Comparison of ENCODE assay signal across 8 mouse cellular contexts in the genomic region with DNA sequence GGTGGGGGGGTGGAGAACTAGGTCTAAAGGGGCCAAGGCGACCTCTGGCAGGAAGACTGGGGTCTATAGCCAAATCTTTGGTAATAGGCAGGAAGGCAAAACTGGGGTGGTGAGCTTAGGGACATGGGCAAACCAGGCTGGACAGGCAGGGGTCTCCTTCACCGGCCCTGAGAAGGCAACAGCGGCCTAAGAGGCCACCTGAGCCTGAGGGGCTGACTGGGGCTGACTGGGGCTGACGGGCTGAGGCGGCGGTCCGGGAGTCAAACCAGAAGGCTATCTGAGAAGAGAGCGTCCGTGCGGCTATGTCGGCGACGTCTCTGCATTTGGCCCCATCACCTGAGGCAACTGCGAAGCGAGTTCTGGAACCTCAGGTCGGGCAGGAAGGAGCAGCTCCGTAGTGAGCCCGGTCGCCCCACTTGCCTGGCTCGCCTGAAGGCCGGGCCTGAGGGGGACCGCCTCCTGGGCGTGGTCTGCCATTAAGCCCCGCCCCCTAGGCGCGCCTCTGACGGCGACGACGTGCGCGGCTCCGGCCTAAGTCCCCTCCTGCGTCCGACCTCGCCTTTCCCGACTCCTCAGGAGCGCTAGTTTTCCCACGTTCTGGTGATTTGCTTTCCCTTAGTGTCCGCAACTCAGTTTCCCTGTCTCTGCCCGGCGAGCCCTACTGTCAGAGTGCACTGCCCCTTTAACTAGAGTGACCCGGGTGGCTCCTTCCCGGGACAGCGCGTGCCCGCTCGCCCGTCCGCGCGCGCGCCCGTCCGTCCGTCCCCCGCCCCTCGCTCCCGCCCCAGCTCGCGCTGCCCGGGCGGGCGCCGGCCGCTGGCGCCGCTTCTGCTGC. TPM values are rescaled to one million over a fixed set of nuclear protein-coding genes. Genes with fewer than 3 reads are reported as not detected.
DNase-seq lines count a peak whose midpoint lies in the region; ATAC-seq lines count a peak whose summit lies in the region.

A gene (minus strand): TSS at position 434 of the 835 bp plus-strand sequence.
A gene (plus strand): TSS at position 827 of the 835 bp plus-strand sequence.

- no peaks in the 10 kb centered on the region for H3K27me3 ChIP-seq in heart, embryonic 11.5 days (ENCODE audit: control insufficient read depth, insufficient read depth, low read length)
- H3K27me3 ChIP-seq in kidney, embryonic 16.5 days (ENCODE audit: insufficient read depth, low read length) = no peaks in the 10 kb centered on the region
- peaks cover 8% of the 10 kb centered on the region; the same call in 1 of the 2 replicates for H3K27me3 ChIP-seq in liver, embryonic 11.5 days (replicated peaks; ENCODE audit: control insufficient read depth, insufficient read depth, low read length)
- H3K27me3 ChIP-seq in stomach, embryonic 14.5 days (ENCODE audit: control insufficient read depth, insufficient read depth, low read length) = no peaks in the 10 kb centered on the region

- DNase-seq in B cell, adult 2 months = peak; percentile 97 to 98
- peak; percentile 97 for DNase-seq in brain, adult 2 months (ENCODE audit: low read depth, low spot score)
- DNase-seq in liver, embryonic 11.5 days (ENCODE audit: low spot score) = peak; percentile 96
- DNase-seq in naive thymus-derived CD4-positive, alpha-beta T cell, adult 2 months (ENCODE audit: low read depth) = peak; percentile 97

- H3K4me3 ChIP-seq in heart, embryonic 11.5 days (ENCODE audit: low read depth, low read length) = peak within 1 kb of the TSS; percentile 92
- H3K4me3 ChIP-seq in kidney, embryonic 16.5 days (ENCODE audit: low read length) = peak within 1 kb of the TSS; percentile 96
- H3K4me3 ChIP-seq in liver, embryonic 11.5 days (ENCODE audit: low read depth, low read length) = peak within 1 kb of the TSS; percentile 86
- peak within 1 kb of the TSS; percentile 93 for H3K4me3 ChIP-seq in stomach, embryonic 14.5 days (ENCODE audit: low read depth, low read length)

- peak within 1 kb of the TSS; percentile 92 for H3K4me2 ChIP-seq in heart, embryonic 11.5 days
- H3K4me2 ChIP-seq in kidney, embryonic 16.5 days (replicated peaks; ENCODE audit: low read depth, low read length) = peak within 1 kb of the TSS; percentile 74
- peak within 1 kb of the TSS; percentile 93 for H3K4me2 ChIP-seq in liver, embryonic 11.5 days
- peak within 1 kb of the TSS; percentile 84 for H3K4me2 ChIP-seq in stomach, embryonic 14.5 days (replicated peaks; ENCODE audit: low read depth, low read length)

- H3K27ac ChIP-seq in heart, embryonic 11.5 days (ENCODE audit: low read depth, low read length) = peak within 1 kb of the TSS; percentile 94
- peak within 1 kb of the TSS; percentile 97 for H3K27ac ChIP-seq in kidney, embryonic 16.5 days (ENCODE audit: low read length)
- H3K27ac ChIP-seq in liver, embryonic 11.5 days (ENCODE audit: low read depth, low read length) = peak within 1 kb of the TSS; percentile 86
- peak within 1 kb of the TSS; percentile 94 for H3K27ac ChIP-seq in stomach, embryonic 14.5 days (ENCODE audit: low read length)

- peaks cover 20% of the 10 kb centered on the region for H3K4me1 ChIP-seq in heart, embryonic 11.5 days (ENCODE audit: control insufficient read depth, insufficient read depth, low read length)
- peaks cover 19% of the 10 kb centered on the region for H3K4me1 ChIP-seq in kidney, embryonic 16.5 days (ENCODE audit: insufficient read depth, low read length)
- peaks cover 10% of the 10 kb centered on the region; the same call in 1 of the 2 replicates for H3K4me1 ChIP-seq in liver, embryonic 11.5 days (replicated peaks; ENCODE audit: control insufficient read depth, insufficient read depth, low read length)
- H3K4me1 ChIP-seq in stomach, embryonic 14.5 days (ENCODE audit: control insufficient read depth, insufficient read depth, low read length) = peaks cover 18% of the 10 kb centered on the region; the same call in 1 of the 2 replicates

- ATAC-seq in erythroblast, adult 5-6 weeks (replicated peaks; ENCODE audit: low FRiP score, poor library complexity, severe bottlenecking) = peak; percentile 96
- ATAC-seq in heart, embryonic 11.5 days (replicated peaks; ENCODE audit: insufficient number of reproducible peaks, low FRiP score, low TSS enrichment) = peak; percentile 92
- peak; percentile 93 for ATAC-seq in kidney, embryonic 16.5 days (ENCODE audit: low FRiP score, low TSS enrichment)
- ATAC-seq in liver, embryonic 11.5 days (replicated peaks; ENCODE audit: low FRiP score) = peak; percentile 94
- peak; percentile 94 for ATAC-seq in stomach, embryonic 14.5 days (ENCODE audit: insufficient number of reproducible peaks, insufficient read depth, low FRiP score, low read depth)

- no peaks in the 10 kb centered on the region for H3K9me3 ChIP-seq in heart, embryonic 11.5 days (replicated peaks; ENCODE audit: control insufficient read depth, low read length)
- H3K9me3 ChIP-seq in kidney, embryonic 16.5 days (ENCODE audit: low read length) = no peaks in the 10 kb centered on the region
- H3K9me3 ChIP-seq in liver, embryonic 11.5 days (ENCODE audit: control insufficient read depth, low read length) = no peaks in the 10 kb centered on the region
- H3K9me3 ChIP-seq in stomach, embryonic 14.5 days (ENCODE audit: control insufficient read depth, low read depth, low read length) = no peaks in the 10 kb centered on the region

- H3K36me3 ChIP-seq in heart, embryonic 11.5 days (ENCODE audit: control insufficient read depth, insufficient read depth, low read length) = peaks cover 13% of the 10 kb centered on the region
- peaks cover 16% of the 10 kb centered on the region; the same call in 1 of the 2 replicates for H3K36me3 ChIP-seq in kidney, embryonic 16.5 days (ENCODE audit: insufficient read depth, low read length)
- H3K36me3 ChIP-seq in liver, embryonic 11.5 days (ENCODE audit: control insufficient read depth, insufficient read depth, low read length) = peaks cover 3% of the 10 kb centered on the region; the same call in 1 of the 2 replicates
- peaks cover 19% of the 10 kb centered on the region for H3K36me3 ChIP-seq in stomach, embryonic 14.5 days (ENCODE audit: control insufficient read depth, insufficient read depth, low read length)

- H3K9ac ChIP-seq in heart, embryonic 11.5 days (ENCODE audit: low read depth, low read length) = peak within 1 kb of the TSS; percentile 95
- peak within 1 kb of the TSS; percentile 94 for H3K9ac ChIP-seq in kidney, embryonic 16.5 days (replicated peaks; ENCODE audit: low read length)
- H3K9ac ChIP-seq in liver, embryonic 11.5 days (ENCODE audit: low read depth, low read length) = peak within 1 kb of the TSS; percentile 88
- peak within 1 kb of the TSS; percentile 92 for H3K9ac ChIP-seq in stomach, embryonic 14.5 days (replicated peaks; ENCODE audit: low read depth, low read length)

- 1% methylated on average over 67 of the region's 69 CpGs for WGBS in heart, embryonic 11.5 days (ENCODE audit: insufficient replicate concordance)
- WGBS in kidney, embryonic 16.5 days = 2% methylated on average over 65 of the region's 69 CpGs
- 1% methylated on average over 66 of the region's 69 CpGs for WGBS in liver, embryonic 11.5 days
- 2% methylated on average over 55 of the region's 69 CpGs for WGBS in stomach, embryonic 14.5 days

RNA-seq across cellular contexts. Expression of the first gene that starts in this region (rescaled TPM):
- total RNA-seq in erythroblast, adult 5-6 weeks (2015; ENCODE audit: low replicate concordance) = not detected in 2 replicates
- total RNA-seq in erythroblast, adult 5-6 weeks (2017; ENCODE audit: low replicate concordance) = not detected in 2 replicates
- 0.89 and 2.2 TPM in 2 replicates for polyA plus RNA-seq in heart, embryonic 11.5 days (2014; fragmentation: Nextera tagmentation; extraction: Ambion mirVana)
- 1.3 and 1.6 TPM in 2 replicates for polyA plus RNA-seq in kidney, embryonic 16.5 days (2015; fragmentation: Nextera tagmentation; extraction: Ambion mirVana)
- polyA plus RNA-seq in liver, embryonic 11.5 days (2014; fragmentation: Nextera tagmentation; extraction: Ambion mirVana) = 0.96 and 1.1 TPM in 2 replicates
- polyA plus RNA-seq in stomach, embryonic 14.5 days (2014; fragmentation: Nextera tagmentation; extraction: Ambion mirVana) = 1.0 and 1.9 TPM in 2 replicates

RNA-seq across cellular contexts. Expression of the second gene that starts in this region (rescaled TPM):
- 0.58 and 1.3 TPM in 2 replicates for total RNA-seq in erythroblast, adult 5-6 weeks (2015; ENCODE audit: low replicate concordance)
- 2.4 and 2.8 TPM in 2 replicates for total RNA-seq in erythroblast, adult 5-6 weeks (2017; ENCODE audit: low replicate concordance)
- polyA plus RNA-seq in heart, embryonic 11.5 days (2014; fragmentation: Nextera tagmentation; extraction: Ambion mirVana) = 9.8 and 11.4 TPM in 2 replicates
- 2.5 and 3.5 TPM in 2 replicates for polyA plus RNA-seq in kidney, embryonic 16.5 days (2015; fragmentation: Nextera tagmentation; extraction: Ambion mirVana)
- polyA plus RNA-seq in liver, embryonic 11.5 days (2014; fragmentation: Nextera tagmentation; extraction: Ambion mirVana) = 3.1 and 3.8 TPM in 2 replicates
- polyA plus RNA-seq in stomach, embryonic 14.5 days (2014; fragmentation: Nextera tagmentation; extraction: Ambion mirVana) = 9.0 and 11.8 TPM in 2 replicates

Comparison
In these comparisons a context has a peak if more than half of its experiments do, and no peak if none do; other contexts are left out.
1. Peak in every context shown above with its lines: DNase-seq, ATAC-seq, H3K4me3 ChIP-seq and H3K27ac ChIP-seq.